Mouse (Mus musculus): ENCODE measurements around the gene Syn3.

- no peak for TF ChIP-seq CTCF (IDR thresholded peaks at IDR 0.05; ENCODE audit: borderline replicate concordance, extremely low read depth, insufficient read depth, insufficient read length)
- TF ChIP-seq POLR2A (IDR thresholded peaks at IDR 0.05; ENCODE audit: borderline replicate concordance, extremely low read depth, insufficient read depth, insufficient read length, poor library complexity, severe bottlenecking): no peak
These were observed 114.0 kb downstream of the Syn3 start for GRCm38 (mm10) chr10:86384655-86385054.
